Mouse (Mus musculus): Measurements from ENCODE around the gene Cyp1a2. TPM values are rescaled to one million over a fixed set of nuclear protein-coding genes. Genes with fewer than 3 reads are reported as not detected.

The Cyp1a2 gene
- total and polyA plus RNA-seq, 3 experiments, result not detected

GRCm38 (mm10) chr9:57659774-57660173, 23.7 kb downstream of the Cyp1a2 start:
- Histone ChIP-seq H3K27ac (ENCODE audit: insufficient read depth, low read depth) (no peak overlapping the region), H3K79me2 (replicated peaks; ENCODE audit: control insufficient read depth, extremely low read depth, insufficient read depth, poor library complexity, severe bottlenecking) (no peaks in the 10 kb centered on the region), H3K4me3 (replicated peaks in 1 of 3; ENCODE audit: low read depth in 2 of 3, low read length in 2 of 3, poor library complexity in 1 of 3) (no peak overlapping the region), H3K36me3 (replicated peaks in 1 of 2; ENCODE audit: control insufficient read depth in 1 of 2, insufficient read depth in 1 of 2, low read length in 1 of 2) (no peaks in the 10 kb centered on the region), H3K4me2 (ENCODE audit: insufficient read depth, low read depth, poor library complexity, severe bottlenecking) (peak overlapping the region; percentile 25; the same call in 1 of the 2 replicates), H3K9ac (ENCODE audit: insufficient read depth, low read depth) (no peak overlapping the region), H3K9me3 (replicated peaks; ENCODE audit: low read length) (peaks cover 5% of the 10 kb centered on the region), H3K4me1 (ENCODE audit: control insufficient read depth in 1 of 2, insufficient read depth in 2 of 2) (peaks cover 0 to 8% of the 10 kb centered on the region in 2 experiments; a peak in 2 of 4 replicates), H3K27me3 (replicated peaks) (peaks cover 4% of the 10 kb centered on the region)
- peak; percentile 84 for DNase-seq (ENCODE audit: extremely low read depth)
- in situ Hi-C loops (cut with MboI; ENCODE audit: low pct_ligation_motif_present, low pct_unique_long_range_greater_than_20kb, low sequenced_read_pairs) (loop anchor here (5.0 to 10.0 kb wide), 2 partner anchors 67 to 335 kb away; no protein-coding TSS in a partner anchor), dilution Hi-C loops (cut with MboI; ENCODE audit: extremely low pct_ligation_motif_present, extremely low pct_unique_long_range_greater_than_20kb, low sequenced_read_pairs) (no loop called here)
- TF ChIP-seq ELF1 (IDR thresholded peaks at IDR 0.05; ENCODE audit: low read depth, low read length) (0 out of 2 replicates have a peak, but pooled peaks have one; percentile 19), RAD21 (IDR thresholded peaks at IDR 0.05; ENCODE audit: low read depth, low read length) (peak; percentile 95), MYC (IDR thresholded peaks at IDR 0.05; ENCODE audit: low read depth, low read length) (0 out of 2 replicates have a peak, but pooled peaks have one; percentile 34), NELFE (IDR thresholded peaks at IDR 0.05; ENCODE audit: low read depth, low read length) (peak; percentile 15; the same call in 1 of the 2 replicates), MEF2A (IDR thresholded peaks at IDR 0.05; ENCODE audit: borderline replicate concordance, low read depth, low read length) (no peak), HCFC1 (IDR thresholded peaks at IDR 0.05; ENCODE audit: low read depth, low read length) (0 out of 2 replicates have a peak, but pooled peaks have one; percentile 21), USF2 (conservative IDR thresholded peaks at IDR 0.05; ENCODE audit: low read depth, low read length) (no peak), ZC3H11A (IDR thresholded peaks at IDR 0.05; ENCODE audit: low read depth, low read length) (peak; percentile 58), CTCF (conservative IDR thresholded peaks at IDR 0.05 in 1 of 2, IDR thresholded peaks at IDR 0.05 in 1 of 2; ENCODE audit: low read depth in 2 of 2, low read length in 2 of 2) (peak; percentile 36 to 96; a peak in 2 of 4 replicates), TCF12 (IDR thresholded peaks at IDR 0.05; ENCODE audit: low read depth, low read length) (0 out of 2 replicates have a peak, but pooled peaks have one; percentile 19), SMC3 (IDR thresholded peaks at IDR 0.05; ENCODE audit: low read depth, low read length) (peak; percentile 92), RCOR1 (conservative IDR thresholded peaks at IDR 0.05; ENCODE audit: low read depth, low read length) (no peak), PAX5 (IDR thresholded peaks at IDR 0.05; ENCODE audit: low read length) (no peak), ZKSCAN1 (IDR thresholded peaks at IDR 0.05; ENCODE audit: borderline replicate concordance, low read depth, low read length) (no peak), GABPA (IDR thresholded peaks at IDR 0.05; ENCODE audit: insufficient replicate concordance, low read depth, low read length) (no peak)

DNA sequence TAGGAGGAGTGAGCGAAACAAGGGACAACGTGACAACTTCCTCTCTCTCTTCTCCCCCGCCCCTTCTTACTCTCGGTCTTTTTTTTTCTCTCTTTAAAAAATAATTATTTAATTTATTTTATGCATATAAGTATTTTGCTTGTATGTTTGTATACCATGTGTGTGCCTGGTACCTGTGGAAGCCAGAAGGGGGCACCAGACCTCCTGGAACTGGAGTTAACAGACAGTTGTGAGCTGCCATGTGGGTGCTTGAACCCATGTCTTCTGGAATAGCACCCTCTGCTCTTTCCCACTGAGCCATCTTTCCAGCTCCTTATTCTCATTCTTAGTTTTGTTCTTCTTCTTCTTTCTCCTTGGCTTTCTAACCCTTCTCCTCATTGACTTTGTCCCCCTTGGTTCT, 24.5 kb downstream of the Cyp1a2 start:
- peaks cover 0 to 10% of the 10 kb centered on the region in 2 experiments; a peak in 2 of 4 replicates for H3K4me1 ChIP-seq (ENCODE audit: control insufficient read depth in 1 of 2, insufficient read depth in 2 of 2)
- H3K9me3 ChIP-seq (replicated peaks; ENCODE audit: low read length), result peaks cover 5% of the 10 kb centered on the region
- no peaks in the 10 kb centered on the region for H3K27me3 ChIP-seq (replicated peaks)
- dilution Hi-C loops (cut with MboI; ENCODE audit: extremely low pct_ligation_motif_present, extremely low pct_unique_long_range_greater_than_20kb, low sequenced_read_pairs), result no loop called here
- no peak overlapping the region for H3K4me3 ChIP-seq (replicated peaks in 1 of 3; ENCODE audit: low read depth in 2 of 3, low read length in 2 of 3, poor library complexity in 1 of 3)
- DNase-seq (ENCODE audit: extremely low read depth), result no peak
- TF ChIP-seq CHD1 (IDR thresholded peaks at IDR 0.05; ENCODE audit: low read depth, low read length) (no peak), SIN3A (IDR thresholded peaks at IDR 0.05; ENCODE audit: low read length) (no peak), CTCF (conservative IDR thresholded peaks at IDR 0.05 in 1 of 2, IDR thresholded peaks at IDR 0.05 in 1 of 2; ENCODE audit: low read depth in 2 of 2, low read length in 2 of 2) (peak in 1 of 2 experiments; percentile 39; a peak in 2 of 4 replicates), MXI1 (IDR thresholded peaks at IDR 0.05; ENCODE audit: low read depth, low read length) (no peak)
- in situ Hi-C loops (cut with MboI; ENCODE audit: low pct_ligation_motif_present, low pct_unique_long_range_greater_than_20kb, low sequenced_read_pairs), result loop anchor here (5.0 to 10.0 kb wide), 2 partner anchors 67 to 336 kb away; no protein-coding TSS in a partner anchor
- H3K27ac ChIP-seq (ENCODE audit: insufficient read depth, low read depth), result no peak overlapping the region
- no peaks in the 10 kb centered on the region for H3K36me3 ChIP-seq (replicated peaks in 1 of 2; ENCODE audit: control insufficient read depth in 1 of 2, insufficient read depth in 1 of 2, low read length in 1 of 2)
- no peak overlapping the region for H3K9ac ChIP-seq (ENCODE audit: insufficient read depth, low read depth)
- no peaks in the 10 kb centered on the region for H3K79me2 ChIP-seq (replicated peaks; ENCODE audit: control insufficient read depth, extremely low read depth, insufficient read depth, poor library complexity, severe bottlenecking)
- H3K4me2 ChIP-seq (ENCODE audit: insufficient read depth, low read depth, poor library complexity, severe bottlenecking), result no peak overlapping the region

Data from CH12.LX (cell line).